Comparison of ENCODE assay signal across 36 mouse cellular contexts in genomic region chr4:138355496-138355895, GRCm38 (mm10). TPM values are rescaled to one million over a fixed set of nuclear protein-coding genes. Genes with fewer than 3 reads are reported as not detected.
"Had no signal": no experiment of that assay in that cellular context is flagged by ENCODE, and none has a peak within 500 bp of the region (broad histone marks: within the 10 kb centered on the region; RNA-seq: fewer than 3 reads in every experiment).

No protein-coding gene starts in this region.

- H3K4me1 ChIP-seq: embryonic facial prominence, embryonic 10.5 days; embryonic facial prominence, embryonic 12.5 days; embryonic facial prominence, embryonic 13.5 days; embryonic facial prominence, embryonic 15.5 days; forebrain, embryonic 10.5 days; forebrain, embryonic 12.5 days; forebrain, embryonic 13.5 days; forebrain, embryonic 15.5 days had no signal

- ATAC-seq: forebrain, embryonic 13.5 days; forebrain, embryonic 14.5 days; forebrain, embryonic 15.5 days; forebrain, embryonic 16.5 days; forebrain, postnatal 0 days had no signal

- H3K27me3 ChIP-seq: forebrain, embryonic 13.5 days; forebrain, embryonic 15.5 days had no signal

- H3K4me2 ChIP-seq: embryonic facial prominence, embryonic 12.5 days; embryonic facial prominence, embryonic 13.5 days; embryonic facial prominence, embryonic 15.5 days; forebrain, embryonic 12.5 days; forebrain, embryonic 13.5 days; forebrain, embryonic 15.5 days had no signal

- DNase-seq: cerebellum, adult 9-10 months; cerebellum, adult 9-11 months; cerebellum, postnatal 10 days; cerebellum, postnatal 14 days; cerebellum, postnatal 25 days; cerebellum, postnatal 36 days; embryo, embryonic 11 days; forebrain, postnatal 0 days; gastrocnemius, adult 2 months; gastrocnemius, postnatal 10 days; gastrocnemius, postnatal 14 days; gastrocnemius, postnatal 25 days; gastrocnemius, postnatal 36 days; heart, adult 11 months; heart, adult 18-20 months; heart, adult 2 months had no signal

- H3K9me3 ChIP-seq: embryonic facial prominence, embryonic 10.5 days; embryonic facial prominence, embryonic 12.5 days; embryonic facial prominence, embryonic 13.5 days; forebrain, embryonic 10.5 days; forebrain, embryonic 12.5 days; forebrain, embryonic 15.5 days had no signal

- H3K9ac ChIP-seq: embryonic facial prominence, embryonic 12.5 days; embryonic facial prominence, embryonic 13.5 days; embryonic facial prominence, embryonic 15.5 days; forebrain, embryonic 12.5 days; forebrain, embryonic 13.5 days; forebrain, embryonic 15.5 days; forebrain, postnatal 0 days had no signal

- H3K36me3 ChIP-seq: embryonic facial prominence, embryonic 10.5 days; embryonic facial prominence, embryonic 12.5 days; embryonic facial prominence, embryonic 13.5 days; embryonic facial prominence, embryonic 15.5 days; forebrain, embryonic 10.5 days; forebrain, embryonic 12.5 days; forebrain, embryonic 15.5 days had no signal

- H3K4me3 ChIP-seq: embryonic facial prominence, embryonic 10.5 days; embryonic facial prominence, embryonic 12.5 days; embryonic facial prominence, embryonic 13.5 days; embryonic facial prominence, embryonic 15.5 days; erythroblast, embryonic 14.5 days; forebrain, embryonic 10.5 days; forebrain, embryonic 12.5 days; forebrain, embryonic 13.5 days; forebrain, embryonic 15.5 days; gastrocnemius, adult 2 months; heart, adult 2 months had no signal

- H3K27ac ChIP-seq: embryonic facial prominence, embryonic 10.5 days; embryonic facial prominence, embryonic 12.5 days; embryonic facial prominence, embryonic 13.5 days; embryonic facial prominence, embryonic 15.5 days; forebrain, embryonic 10.5 days; forebrain, embryonic 12.5 days; forebrain, embryonic 13.5 days; forebrain, embryonic 15.5 days; gastrocnemius, adult 2 months; heart, adult 2 months had no signal

RNA-seq across cellular contexts. Expression of gene Cda, which starts 12.3 kb away (rescaled TPM):
- total RNA-seq: common myeloid progenitor, adult 5-6 weeks; granulocyte monocyte progenitor cell, adult 5-6 weeks had no signal

RNA-seq across cellular contexts. Expression of gene Fam43b, which starts 40.8 kb away (rescaled TPM):
- total RNA-seq: common myeloid progenitor, adult 5-6 weeks; gastrocnemius, adult 18-20 months; gastrocnemius, adult 2 months; gastrocnemius, adult 8-10 months; gastrocnemius, postnatal 25 days; gastrocnemius, postnatal 36 days; gastrocnemius, postnatal 4 days; granulocyte monocyte progenitor cell, adult 5-6 weeks; heart, adult 18-20 months; heart, adult 2 months; heart, adult 8-10 months had no signal
- polyA plus RNA-seq: embryonic facial prominence, embryonic 10.5 days; embryonic facial prominence, embryonic 11.5 days; erythroblast, embryonic 14.5 days; forebrain, embryonic 10.5 days; forebrain, embryonic 11.5 days; gonadal fat pad, adult 2 months; heart, adult 2 months had no signal
